Mouse (Mus musculus) kidney, embryonic 15.5 days (tissue): ENCODE data around the gene Hdac6. TPM values are rescaled to one million over a fixed set of nuclear protein-coding genes. Genes with fewer than 3 reads are reported as not detected.
"Not testable (repeated sequence)": the region's sequence is repeated elsewhere in the genome, so short reads cannot be mapped to it uniquely, and the experiment has no call there.

Experiments used
- ATAC-seq: fragments of 200-750 bp; cut with Nextera tagmentation; replicated peaks from 2 replicates; pipeline ENCODE4 v1.8.0; 2017; ENCODE audit warnings: moderate TSS enrichment; ENCODE audit not compliant: low FRiP score
- H3K27ac ChIP-seq: fragments of 300-500 bp; sonication (generic); 2 replicates; pipeline ENCODE4 v1.5.1; 2015; ENCODE audit warnings: mild to moderate bottlenecking, inconsistent platforms
- H3K27me3 ChIP-seq: fragments of 300-500 bp; sonication (generic); 2 replicates; pipeline ENCODE4 v1.6.1; 2015; ENCODE audit warnings: inconsistent platforms
- H3K36me3 ChIP-seq: fragments of 300-500 bp; sonication (generic); 2 replicates; pipeline ENCODE4 v1.6.1; 2015; ENCODE audit warnings: inconsistent platforms
- H3K4me1 ChIP-seq: fragments of 300-500 bp; sonication (generic); 2 replicates; pipeline ENCODE4 v1.6.1; 2015; ENCODE audit warnings: inconsistent platforms
- H3K4me2 ChIP-seq: fragments of 300-500 bp; sonication (generic); 2 replicates; pipeline ENCODE4 v1.6.1; 2015; ENCODE audit warnings: moderate library complexity, mild to moderate bottlenecking, inconsistent platforms
- H3K4me3 ChIP-seq: fragments of 300-500 bp; sonication (generic); replicated peaks from 2 replicates; pipeline ENCODE4 v1.5.1; 2015; ENCODE audit warnings: mild to moderate bottlenecking, inconsistent platforms
- H3K9ac ChIP-seq: fragments of 300-500 bp; sonication (generic); 2 replicates; pipeline ENCODE4 v1.6.1; 2015; ENCODE audit warnings: mild to moderate bottlenecking, inconsistent platforms
- H3K9me3 ChIP-seq: fragments of 300-500 bp; sonication (generic); replicated peaks from 2 replicates; pipeline ENCODE4 v1.6.1; 2016; ENCODE audit warnings: inconsistent platforms
- WGBS: fragments of 180-500 bp; shearing (Covaris S2); methylation state at CpG from one replicate; pipeline ENCODE4 v1.1.7; 2015; ENCODE audit warnings: mixed read lengths; 5-methylcytosine and 5-hydroxymethylcytosine counted together
- polyA plus RNA-seq: library from polyadenylated mRNA; unstranded; fragments of >200 nt; fragmentation: Nextera tagmentation; extraction: Ambion mirVana; gene quantifications from 2 replicates; pipeline ENCODE4 v1.2.1, GENCODE M21; 2015

Gene Hdac6
- polyA plus RNA-seq, 1 experiment from 2014 or later: 59.6 TPM

DNA sequence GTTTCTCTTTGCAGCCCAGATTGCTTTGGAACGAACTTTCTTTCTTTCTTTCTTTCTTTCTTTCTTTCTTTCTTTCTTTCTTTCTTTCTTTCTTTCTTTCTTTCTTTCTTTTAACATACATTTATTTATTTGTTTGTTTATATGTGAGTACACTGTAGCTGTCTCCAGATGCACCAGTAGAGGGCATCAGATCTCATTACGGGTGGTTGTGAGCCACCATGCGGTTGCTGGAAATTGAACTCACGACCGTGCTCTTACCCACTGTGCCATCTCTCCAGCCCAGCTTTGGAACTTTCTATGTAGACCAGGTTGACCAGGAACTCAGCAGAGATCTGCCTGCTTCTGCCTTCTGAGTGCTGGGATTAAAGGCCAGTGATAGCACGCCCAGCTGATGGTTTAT, 29.7 kb downstream of the Hdac6 start:
- 76% methylated on average over 6 of the region's 6 CpGs for WGBS
- not testable (repeated sequence) for H3K36me3 ChIP-seq, ATAC-seq, H3K4me2 ChIP-seq, H3K9ac ChIP-seq, H3K27ac ChIP-seq, H3K9me3 ChIP-seq, H3K4me1 ChIP-seq, H3K4me3 ChIP-seq
- H3K27me3 ChIP-seq: peaks cover 47% of the 10 kb centered on the region

- H3K9ac ChIP-seq, H3K4me2 ChIP-seq: not testable (repeated sequence)
- WGBS: 23% methylated on average over 3 of the region's 3 CpGs
Observed at GRCm38 (mm10) chrX:7915669-7916068, 32.0 kb downstream of the Hdac6 start.

GRCm38 (mm10) chrX:7910473-7910872, 37.2 kb downstream of the Hdac6 start:
- H3K27ac ChIP-seq: no peak overlapping the region
- no peak for ATAC-seq
- H3K9ac ChIP-seq: no peak overlapping the region
- H3K9me3 ChIP-seq: no peaks in the 10 kb centered on the region
- 53% methylated on average over 6 of the region's 6 CpGs for WGBS
- no peaks in the 10 kb centered on the region for H3K27me3 ChIP-seq
- no peak overlapping the region for H3K4me3 ChIP-seq
- H3K4me2 ChIP-seq: no peak overlapping the region
- H3K36me3 ChIP-seq: peaks cover 17% of the 10 kb centered on the region
- no peaks in the 10 kb centered on the region for H3K4me1 ChIP-seq

More at GRCm38 (mm10) chrX:7915669-7916068, 32.0 kb downstream of the Hdac6 start:
- H3K36me3 ChIP-seq, H3K27ac ChIP-seq, H3K4me1 ChIP-seq, H3K9me3 ChIP-seq, H3K4me3 ChIP-seq, ATAC-seq: not testable (repeated sequence)
- peaks cover 24% of the 10 kb centered on the region for H3K27me3 ChIP-seq

DNA sequence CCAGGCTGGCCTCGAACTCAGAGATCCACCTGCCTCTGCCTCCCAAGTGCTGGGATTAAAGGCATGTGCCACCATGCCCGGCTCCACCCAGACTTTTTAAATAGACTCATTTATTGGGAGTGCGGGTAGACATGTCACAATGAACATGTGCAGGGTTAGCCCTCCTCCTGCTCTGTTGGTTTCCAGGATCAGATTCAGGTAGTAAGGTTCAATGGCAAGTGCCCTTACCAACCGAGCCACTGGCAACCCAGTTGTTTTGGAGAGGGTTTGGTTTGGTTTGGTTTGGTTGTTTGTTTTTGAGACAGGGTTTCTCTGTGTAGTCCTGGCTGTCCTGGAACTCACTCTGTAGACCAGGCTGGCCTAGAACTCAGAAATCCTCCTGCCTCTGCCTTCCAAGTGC, 38.4 kb downstream of the Hdac6 start, which contains the start of gene Gm10490:
TSS of gene Gm10490 (plus strand) at position 301 of the 400 bp plus-strand sequence.
- not testable (repeated sequence) for H3K27ac ChIP-seq, H3K4me2 ChIP-seq, H3K4me3 ChIP-seq, H3K27me3 ChIP-seq, H3K4me1 ChIP-seq, H3K9ac ChIP-seq, H3K9me3 ChIP-seq, ATAC-seq
- peaks cover 19% of the 10 kb centered on the region for H3K36me3 ChIP-seq
- 91% methylated on average over 4 of the region's 4 CpGs for WGBS

DNA sequence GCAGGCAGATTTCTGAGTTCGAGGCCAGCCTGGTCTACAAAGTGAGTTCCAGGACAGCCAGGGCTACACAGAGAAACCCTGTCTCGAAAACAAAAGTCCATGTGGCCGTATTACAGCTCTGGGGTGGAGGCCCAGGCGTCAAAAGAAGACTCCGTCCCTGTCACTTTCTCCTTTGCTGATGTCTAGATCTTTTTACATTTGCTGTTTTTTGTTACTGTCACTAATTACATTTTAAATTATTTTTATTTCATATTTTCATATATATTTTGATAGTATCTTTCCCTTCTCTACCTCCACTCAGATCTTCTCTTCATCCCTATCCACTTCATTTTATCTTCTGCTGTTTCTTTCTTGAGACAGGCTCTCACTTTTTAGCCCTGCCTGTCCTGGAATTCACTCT, 40.0 kb downstream of the Hdac6 start, which contains the start of gene Gm10491:
TSS of gene Gm10491 (minus strand) at position 101 of the 400 bp plus-strand sequence.
- H3K4me2 ChIP-seq: no peak within 1 kb of the TSS
- H3K27me3 ChIP-seq: no peaks in the 10 kb centered on the region
- no peak for ATAC-seq
- 85% methylated on average over 5 of the region's 5 CpGs for WGBS
- no peak within 1 kb of the TSS for H3K27ac ChIP-seq
- H3K4me3 ChIP-seq: no peak within 1 kb of the TSS
- no peaks in the 10 kb centered on the region for H3K4me1 ChIP-seq
- no peaks in the 10 kb centered on the region for H3K9me3 ChIP-seq
- peaks cover 27% of the 10 kb centered on the region for H3K36me3 ChIP-seq
- no peak within 1 kb of the TSS for H3K9ac ChIP-seq

DNA sequence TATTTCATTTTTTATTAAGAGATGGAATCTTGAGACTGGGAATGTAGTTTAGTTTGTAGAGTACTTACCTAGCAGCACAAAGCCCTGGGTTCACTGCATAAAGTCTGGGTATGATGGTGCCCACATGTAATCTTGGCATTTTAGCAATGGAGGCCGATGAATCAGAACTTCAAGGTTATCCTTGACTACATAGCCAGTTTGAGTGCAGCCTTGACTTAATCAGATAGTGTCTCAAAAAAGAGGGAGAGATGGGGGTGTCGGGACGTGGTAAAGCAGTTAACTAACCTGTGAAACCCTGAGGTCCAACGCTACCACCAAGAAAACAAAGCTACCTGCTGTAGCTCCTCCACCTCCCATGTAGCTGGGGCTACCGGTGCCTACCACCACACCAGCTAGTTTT, 43.2 kb downstream of the Hdac6 start:
- Histone ChIP-seq H3K4me3 (no peak overlapping the region), H3K4me2 (no peak overlapping the region), H3K9me3 (no peaks in the 10 kb centered on the region), H3K9ac (no peak overlapping the region), H3K27ac (no peak overlapping the region), H3K27me3 (no peaks in the 10 kb centered on the region), H3K4me1 (0 out of 2 replicates have a peak, but pooled peaks cover 3% of the 10 kb centered on the region), H3K36me3 (peaks cover 27% of the 10 kb centered on the region)
- WGBS: 94% methylated on average over 5 of the region's 5 CpGs
- ATAC-seq: no peak

GRCm38 (mm10) chrX:7898880-7899874, 48.5 kb downstream of the Hdac6 start, which contains the start of the genes Pqbp1 and Timm17b:
Gene Pqbp1 (minus strand): TSS chrX:7899269.
Gene Timm17b (plus strand): TSS chrX:7899357.
- no peaks in the 10 kb centered on the region for H3K9me3 ChIP-seq
- 21% methylated on average over 62 of the region's 62 CpGs for WGBS
- H3K4me2 ChIP-seq: peak within 1 kb of the TSS; percentile 58
- peak within 1 kb of the TSS; percentile 50 for H3K9ac ChIP-seq
- peak within 1 kb of the TSS; percentile 88 for H3K27ac ChIP-seq
- no peaks in the 10 kb centered on the region for H3K27me3 ChIP-seq
- ATAC-seq: peak; percentile 99
- peak within 1 kb of the TSS; percentile 67 for H3K4me3 ChIP-seq
- H3K4me1 ChIP-seq: 0 out of 2 replicates have a peak, but pooled peaks cover 9% of the 10 kb centered on the region
- H3K36me3 ChIP-seq: peaks cover 27% of the 10 kb centered on the region

DNA sequence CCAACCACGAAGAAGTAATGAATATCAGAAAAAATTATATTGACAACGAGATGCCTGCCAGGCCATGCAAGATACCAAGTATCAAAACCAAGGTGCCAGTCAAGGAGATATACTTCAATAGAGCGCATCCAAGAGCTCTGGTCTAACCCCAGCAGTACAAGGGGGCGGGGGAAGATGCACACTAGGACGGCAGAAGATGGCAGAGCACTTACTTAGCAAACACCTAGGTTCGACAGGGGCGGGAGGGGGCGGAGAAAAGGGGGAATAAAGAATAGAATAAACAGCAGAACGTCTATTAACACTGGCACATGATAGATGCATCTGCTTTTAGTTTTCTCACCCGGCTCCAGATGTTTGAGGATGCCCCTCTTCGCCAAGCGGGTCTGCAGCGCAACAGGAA, 49.5 kb downstream of the Hdac6 start:
- Histone ChIP-seq H3K9ac (peak overlapping the region; percentile 50), H3K27ac (peak overlapping the region; percentile 88; the same call in 1 of the 2 replicates), H3K4me2 (peak overlapping the region; percentile 58)

GRCm38 (mm10) chrX:7883841-7884567, 63.7 kb downstream of the Hdac6 start, which contains the start of gene Slc35a2:
Gene Slc35a2 (plus strand): TSS chrX:7884028.
- no peaks in the 10 kb centered on the region for H3K9me3 ChIP-seq
- H3K4me3 ChIP-seq: peak within 1 kb of the TSS; percentile 63
- peaks cover 11% of the 10 kb centered on the region; the same call in 1 of the 2 replicates for H3K36me3 ChIP-seq
- ATAC-seq: peak; percentile 95
- H3K27ac ChIP-seq: peak within 1 kb of the TSS; percentile 90
- 14% methylated on average over 49 of the region's 49 CpGs for WGBS
- H3K9ac ChIP-seq: peak within 1 kb of the TSS; percentile 38; the same call in 1 of the 2 replicates
- H3K4me1 ChIP-seq: peaks cover 12% of the 10 kb centered on the region; the same call in 1 of the 2 replicates
- H3K27me3 ChIP-seq: no peaks in the 10 kb centered on the region
- peak within 1 kb of the TSS; percentile 58 for H3K4me2 ChIP-seq

More for the DNA sequence above, 49.5 kb downstream of the Hdac6 start:
- H3K9me3 ChIP-seq: no peaks in the 10 kb centered on the region
- peaks cover 26% of the 10 kb centered on the region for H3K36me3 ChIP-seq
- H3K4me1 ChIP-seq: 0 out of 2 replicates have a peak, but pooled peaks cover 9% of the 10 kb centered on the region
- no peaks in the 10 kb centered on the region for H3K27me3 ChIP-seq
- H3K4me3 ChIP-seq: peak overlapping the region; percentile 67
- no peak for ATAC-seq
- WGBS: 32% methylated on average over 13 of the region's 13 CpGs
